Mouse (Mus musculus): Measurements from ENCODE around the gene Nfkbib. TPM values are rescaled to one million over a fixed set of nuclear protein-coding genes. Genes with fewer than 3 reads are reported as not detected.
A peak's percentile ranks its signal among the peaks of the same experiment; 100 is the strongest.

The Nfkbib gene
- polyA plus RNA-seq, 1 experiment from 2014 or later, result 38.9 TPM

DNA sequence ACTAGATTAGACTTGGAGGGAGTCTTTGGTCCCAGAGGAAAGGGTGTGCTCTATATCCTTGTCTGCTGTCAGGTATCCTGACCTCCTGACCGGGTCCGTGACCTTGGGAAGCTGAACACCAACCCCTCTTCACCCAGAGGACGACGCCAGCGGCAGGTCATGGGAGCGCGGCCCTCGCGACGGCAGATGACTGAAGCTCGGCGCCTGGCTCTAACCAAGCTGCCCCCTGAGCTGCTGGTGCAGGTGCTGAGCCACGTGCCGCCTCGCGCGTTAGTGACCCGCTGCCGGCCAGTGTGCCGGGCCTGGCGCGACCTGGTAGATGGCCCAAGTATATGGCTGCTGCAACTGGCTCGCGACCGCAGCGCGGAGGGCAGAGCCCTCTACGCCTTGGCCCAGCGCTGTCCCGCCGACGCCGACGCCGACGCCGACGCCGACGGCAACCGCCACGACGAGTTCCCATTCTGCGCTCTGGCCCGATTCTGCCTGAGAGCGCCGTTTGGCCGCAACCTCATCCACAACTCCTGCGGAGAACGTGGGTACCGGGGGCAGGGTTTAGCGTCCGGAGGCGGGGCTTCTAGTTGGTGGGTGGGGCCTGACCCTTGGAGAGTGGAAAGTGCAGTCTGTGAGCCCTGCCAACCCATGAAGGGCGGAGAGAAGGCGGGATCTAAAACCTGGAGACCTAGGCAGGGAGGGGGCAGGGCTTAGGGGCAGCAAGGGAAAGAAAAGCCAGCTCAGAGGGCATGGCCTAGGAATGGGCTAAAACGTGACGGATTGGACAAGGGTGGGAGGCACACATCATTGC is 34.8 kb downstream of the Nfkbib start:
- Histone ChIP-seq H3K9ac (peak overlapping the region; percentile 54), H3K36me3 (peaks cover 20% of the 10 kb centered on the region; the same call in 1 of the 2 replicates), H3K4me1 (peaks cover 12% of the 10 kb centered on the region), H3K27me3 (no peaks in the 10 kb centered on the region), H3K27ac (no peak overlapping the region), H3K4me3 (peak overlapping the region; percentile 44), H3K9me3 (no peaks in the 10 kb centered on the region), H3K4me2 (replicated peaks) (peak overlapping the region; percentile 75)
- peak; percentile 71 for ATAC-seq (ENCODE audit: insufficient number of reproducible peaks, insufficient read depth, low FRiP score, low TSS enrichment)
- 2% methylated on average over 58 of the region's 58 CpGs for WGBS

GRCm38 (mm10) chr7:28727649-28728340 is 39.5 kb downstream of the Nfkbib start:
- WGBS, result 60% methylated on average over 10 of the region's 10 CpGs

GRCm38 (mm10) chr7:28726600-28726999 is 40.7 kb downstream of the Nfkbib start:
- Histone ChIP-seq H3K4me3 (no peak overlapping the region), H3K4me1 (no peaks in the 10 kb centered on the region), H3K27ac (no peak overlapping the region)

More at GRCm38 (mm10) chr7:28727649-28728340, 39.5 kb downstream of the Nfkbib start:
- no peak overlapping the region for H3K27ac ChIP-seq
- H3K36me3 ChIP-seq, result peaks cover 4% of the 10 kb centered on the region; the same call in 1 of the 2 replicates
- no peak for ATAC-seq (ENCODE audit: insufficient number of reproducible peaks, insufficient read depth, low FRiP score, low TSS enrichment)
- H3K27me3 ChIP-seq, result no peaks in the 10 kb centered on the region
- no peak overlapping the region for H3K9ac ChIP-seq
- no peaks in the 10 kb centered on the region for H3K9me3 ChIP-seq
- no peak overlapping the region for H3K4me3 ChIP-seq
- H3K4me2 ChIP-seq (replicated peaks), result no peak overlapping the region
- peaks cover 6% of the 10 kb centered on the region for H3K4me1 ChIP-seq

GRCm38 (mm10) chr7:28724613-28725012 is 42.7 kb downstream of the Nfkbib start:
- H3K27ac ChIP-seq, result no peak overlapping the region
- H3K9ac ChIP-seq, result no peak overlapping the region
- no peak overlapping the region for H3K4me2 ChIP-seq (replicated peaks)
- no peak overlapping the region for H3K4me3 ChIP-seq
- peaks cover 4% of the 10 kb centered on the region; the same call in 1 of the 2 replicates for H3K36me3 ChIP-seq
- H3K27me3 ChIP-seq, result no peaks in the 10 kb centered on the region
- WGBS, result 95% methylated on average over 2 of the region's 2 CpGs
- no peaks in the 10 kb centered on the region for H3K9me3 ChIP-seq
- H3K4me1 ChIP-seq, result peaks cover 6% of the 10 kb centered on the region; the same call in 1 of the 2 replicates
- no peak for ATAC-seq (ENCODE audit: insufficient number of reproducible peaks, insufficient read depth, low FRiP score, low TSS enrichment)

More at GRCm38 (mm10) chr7:28726600-28726999, 40.7 kb downstream of the Nfkbib start:
- 0 out of 2 replicates have a peak overlapping the region, but pooled peaks have one; percentile 5 for H3K4me2 ChIP-seq (replicated peaks)
- peaks cover 4% of the 10 kb centered on the region; the same call in 1 of the 2 replicates for H3K36me3 ChIP-seq
- no peaks in the 10 kb centered on the region for H3K9me3 ChIP-seq
- H3K27me3 ChIP-seq, result no peaks in the 10 kb centered on the region
- ATAC-seq (ENCODE audit: insufficient number of reproducible peaks, insufficient read depth, low FRiP score, low TSS enrichment), result no peak
- WGBS, result 9% methylated on average over 14 of the region's 14 CpGs
- no peak overlapping the region for H3K9ac ChIP-seq

- no peak overlapping the region for H3K4me2 ChIP-seq (replicated peaks)
- H3K9ac ChIP-seq, result no peak overlapping the region
- peaks cover 12% of the 10 kb centered on the region for H3K4me1 ChIP-seq
- H3K27me3 ChIP-seq, result no peaks in the 10 kb centered on the region
- H3K27ac ChIP-seq, result no peak overlapping the region
- H3K9me3 ChIP-seq, result no peaks in the 10 kb centered on the region
- WGBS, result 93% methylated on average over 7 of the region's 7 CpGs
- ATAC-seq (ENCODE audit: insufficient number of reproducible peaks, insufficient read depth, low FRiP score, low TSS enrichment), result no peak
- no peak overlapping the region for H3K4me3 ChIP-seq
- H3K36me3 ChIP-seq, result peaks cover 4% of the 10 kb centered on the region; the same call in 1 of the 2 replicates
These were observed 45.2 kb downstream of the Nfkbib start for GRCm38 (mm10) chr7:28722079-28722478.

- H3K4me3 ChIP-seq, result no peak overlapping the region
- H3K27ac ChIP-seq, result 0 out of 2 replicates have a peak overlapping the region, but pooled peaks have one; percentile 67
- H3K4me2 ChIP-seq (replicated peaks), result no peak overlapping the region
- H3K9ac ChIP-seq, result no peak overlapping the region
- 50% methylated on average over 3 of the region's 3 CpGs for whole genome bisulfite sequencing
- ATAC-seq (ENCODE audit: insufficient number of reproducible peaks, insufficient read depth, low FRiP score, low TSS enrichment), result peak; percentile 55; the same call in 1 of the 2 replicates
- H3K36me3 ChIP-seq, result peaks cover 4% of the 10 kb centered on the region; the same call in 1 of the 2 replicates
- no peaks in the 10 kb centered on the region for H3K9me3 ChIP-seq
- H3K4me1 ChIP-seq, result peaks cover 19% of the 10 kb centered on the region
- no peaks in the 10 kb centered on the region for H3K27me3 ChIP-seq
These were observed 46.4 kb downstream of the Nfkbib start for GRCm38 (mm10) chr7:28720753-28721537.

DNA sequence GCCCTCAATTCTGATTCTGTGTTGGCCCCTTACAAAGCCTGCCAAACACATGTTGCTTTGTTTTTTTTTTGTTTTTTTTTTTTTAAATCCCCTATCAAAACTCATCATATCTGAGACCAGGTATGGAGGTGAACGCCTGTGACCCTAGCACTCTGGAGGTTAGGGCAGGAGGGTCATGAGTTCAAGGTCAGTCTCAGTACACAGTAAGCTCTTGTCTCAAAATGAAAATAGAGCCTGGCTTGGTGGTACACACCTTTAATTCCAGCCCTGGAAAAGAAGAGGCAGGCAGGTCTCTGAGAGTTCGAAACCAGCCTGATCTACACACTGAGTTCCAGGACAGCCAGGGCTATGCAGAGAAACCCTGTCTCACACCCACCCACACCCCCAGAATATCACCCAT is 47.7 kb downstream of the Nfkbib start:
- 81% methylated on average over 2 of the region's 2 CpGs for WGBS
- no peak overlapping the region for H3K27ac ChIP-seq
- H3K36me3 ChIP-seq, result peaks cover 3% of the 10 kb centered on the region; the same call in 1 of the 2 replicates
- no peak overlapping the region for H3K4me2 ChIP-seq (replicated peaks)
- no peaks in the 10 kb centered on the region for H3K27me3 ChIP-seq
- H3K4me1 ChIP-seq, result peaks cover 20% of the 10 kb centered on the region
- ATAC-seq (ENCODE audit: insufficient number of reproducible peaks, insufficient read depth, low FRiP score, low TSS enrichment), result no peak
- H3K9me3 ChIP-seq, result no peaks in the 10 kb centered on the region
- H3K9ac ChIP-seq, result no peak overlapping the region
- no peak overlapping the region for H3K4me3 ChIP-seq

DNA sequence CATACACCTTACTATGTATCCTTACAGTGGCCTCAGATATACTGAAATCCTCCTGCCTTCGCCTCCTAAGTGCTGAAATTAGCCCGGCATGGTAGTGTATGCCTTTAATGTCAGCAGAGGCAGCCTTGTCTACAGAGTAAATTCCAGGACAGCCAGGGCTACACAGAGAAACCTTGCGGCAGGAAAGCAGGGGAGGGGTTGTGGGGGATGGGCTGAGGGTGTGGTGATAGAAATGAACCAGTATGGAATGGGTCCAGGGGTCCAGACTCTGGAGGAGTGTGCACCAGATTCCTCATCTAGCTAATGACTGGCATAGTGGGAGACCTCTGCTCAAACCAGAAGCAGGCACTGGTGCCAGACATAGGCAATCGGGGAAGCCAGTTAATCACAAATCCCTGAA is 48.2 kb downstream of the Nfkbib start:
- no peak overlapping the region for H3K9ac ChIP-seq
- WGBS, result 42% methylated on average over 4 of the region's 4 CpGs
- no peaks in the 10 kb centered on the region for H3K36me3 ChIP-seq
- H3K27ac ChIP-seq, result no peak overlapping the region
- H3K4me1 ChIP-seq, result peaks cover 20% of the 10 kb centered on the region
- no peaks in the 10 kb centered on the region for H3K27me3 ChIP-seq
- no peaks in the 10 kb centered on the region for H3K9me3 ChIP-seq
- H3K4me3 ChIP-seq, result no peak overlapping the region
- no peak overlapping the region for H3K4me2 ChIP-seq (replicated peaks)
- ATAC-seq (ENCODE audit: insufficient number of reproducible peaks, insufficient read depth, low FRiP score, low TSS enrichment), result no peak

GRCm38 (mm10) chr7:28717726-28718125 is 49.6 kb downstream of the Nfkbib start:
- Histone ChIP-seq H3K9me3 (no peaks in the 10 kb centered on the region), H3K27ac (no peak overlapping the region), H3K4me3 (no peak overlapping the region), H3K36me3 (no peaks in the 10 kb centered on the region), H3K4me1 (peaks cover 20% of the 10 kb centered on the region), H3K4me2 (replicated peaks) (no peak overlapping the region), H3K9ac (no peak overlapping the region), H3K27me3 (no peaks in the 10 kb centered on the region)
- ATAC-seq (ENCODE audit: insufficient number of reproducible peaks, insufficient read depth, low FRiP score, low TSS enrichment), result no peak
- WGBS, result 75% methylated on average over 10 of the region's 10 CpGs

- H3K4me2 ChIP-seq (replicated peaks), result peak within 1 kb of the TSS; percentile 72
- H3K27ac ChIP-seq, result peak within 1 kb of the TSS; percentile 81
These were observed 50.6 kb downstream of the Nfkbib start, which contains the start of gene Fbxo17 for GRCm38 (mm10) chr7:28716590-28717281. TSS of gene Fbxo17 (plus strand) at chr7:28716804.

GRCm38 (mm10) chr7:28715598-28715997 is 51.7 kb downstream of the Nfkbib start:
- H3K27ac ChIP-seq, result no peak overlapping the region
- no peaks in the 10 kb centered on the region for H3K36me3 ChIP-seq
- WGBS, result 89% methylated on average over 2 of the region's 2 CpGs
- no peak overlapping the region for H3K4me2 ChIP-seq (replicated peaks)
- no peak overlapping the region for H3K9ac ChIP-seq
- ATAC-seq (ENCODE audit: insufficient number of reproducible peaks, insufficient read depth, low FRiP score, low TSS enrichment), result no peak
- H3K4me1 ChIP-seq, result peaks cover 20% of the 10 kb centered on the region
- no peaks in the 10 kb centered on the region for H3K27me3 ChIP-seq
- H3K9me3 ChIP-seq, result no peaks in the 10 kb centered on the region
- no peak overlapping the region for H3K4me3 ChIP-seq

More at GRCm38 (mm10) chr7:28716590-28717281, 50.6 kb downstream of the Nfkbib start, which contains the start of gene Fbxo17:
- WGBS, result 2% methylated on average over 36 of the region's 36 CpGs
- no peaks in the 10 kb centered on the region for H3K9me3 ChIP-seq
- peak; percentile 73 for ATAC-seq (ENCODE audit: insufficient number of reproducible peaks, insufficient read depth, low FRiP score, low TSS enrichment)
- no peaks in the 10 kb centered on the region for H3K36me3 ChIP-seq
- H3K9ac ChIP-seq, result peak within 1 kb of the TSS; percentile 66
- H3K4me3 ChIP-seq, result peak within 1 kb of the TSS; percentile 49
- no peaks in the 10 kb centered on the region for H3K27me3 ChIP-seq
- peaks cover 20% of the 10 kb centered on the region for H3K4me1 ChIP-seq
